Mouse (Mus musculus) midbrain, embryonic 16.5 days (tissue): ENCODE measurements around the gene Zc3h8. TPM values are rescaled to one million over a fixed set of nuclear protein-coding genes. Genes with fewer than 3 reads are reported as not detected.

ENCODE experiments used
- ATAC-seq: fragments of 200-750 bp; cut with Nextera tagmentation; 2 replicates; pipeline ENCODE4 v1.8.0; 2017; ENCODE audit warnings: moderate TSS enrichment
- H3K27ac ChIP-seq: fragments of 300-500 bp; sonication (generic); 2 replicates; pipeline ENCODE4 v1.5.1; 2014; ENCODE audit warnings: mild to moderate bottlenecking, low read length, mixed read lengths
- H3K27me3 ChIP-seq: fragments of 300-500 bp; sonication (generic); 2 replicates; pipeline ENCODE4 v1.6.1; 2014; ENCODE audit warnings: low read depth, low read length, mixed read lengths; ENCODE audit not compliant: control insufficient read depth, insufficient read depth
- H3K36me3 ChIP-seq: fragments of 300-500 bp; sonication (generic); 2 replicates; pipeline ENCODE4 v1.6.1; 2014; ENCODE audit warnings: mild to moderate bottlenecking, low read length, moderate library complexity, mixed read lengths; ENCODE audit not compliant: control insufficient read depth, insufficient read depth
- H3K4me1 ChIP-seq: fragments of 300-500 bp; sonication (generic); 2 replicates; pipeline ENCODE4 v1.6.1; 2014; ENCODE audit warnings: mild to moderate bottlenecking, low read length, mixed read lengths; ENCODE audit not compliant: control insufficient read depth, insufficient read depth
- H3K4me2 ChIP-seq: fragments of 300-500 bp; sonication (generic); 2 replicates; pipeline ENCODE4 v1.6.1; 2014; ENCODE audit warnings: mild to moderate bottlenecking, low read length, mixed read lengths
- H3K4me3 ChIP-seq: fragments of 300-500 bp; sonication (generic); 2 replicates; pipeline ENCODE4 v1.5.1; 2014; ENCODE audit warnings: low read depth, mild to moderate bottlenecking, low read length, moderate library complexity, mixed read lengths
- H3K9ac ChIP-seq: fragments of 300-500 bp; sonication (generic); 2 replicates; pipeline ENCODE4 v1.6.1; 2014; ENCODE audit warnings: low read depth, low read length, mixed read lengths
- H3K9me3 ChIP-seq: fragments of 300-500 bp; sonication (generic); replicated peaks from 2 replicates; pipeline ENCODE4 v1.6.1; 2014; ENCODE audit warnings: mild to moderate bottlenecking, low read length, mixed read lengths; ENCODE audit not compliant: control insufficient read depth, poor library complexity, severe bottlenecking
- WGBS: fragments of 180-500 bp; shearing (Covaris S2); extraction: QIAGEN DNeasy Blood & Tissue Kit; methylation state at CpG from one replicate; pipeline ENCODE4 v1.1.7; 2014; 5-methylcytosine and 5-hydroxymethylcytosine counted together
- polyA plus RNA-seq: library from polyadenylated mRNA; unstranded; fragments of >200 nt; fragmentation: Nextera tagmentation; extraction: Ambion mirVana; gene quantifications from 2 replicates; pipeline ENCODE4 v1.2.1, GENCODE M21; 2015

Gene Zc3h8
- polyA plus RNA-seq, 1 experiment from 2014 or later: 17.7 TPM

DNA sequence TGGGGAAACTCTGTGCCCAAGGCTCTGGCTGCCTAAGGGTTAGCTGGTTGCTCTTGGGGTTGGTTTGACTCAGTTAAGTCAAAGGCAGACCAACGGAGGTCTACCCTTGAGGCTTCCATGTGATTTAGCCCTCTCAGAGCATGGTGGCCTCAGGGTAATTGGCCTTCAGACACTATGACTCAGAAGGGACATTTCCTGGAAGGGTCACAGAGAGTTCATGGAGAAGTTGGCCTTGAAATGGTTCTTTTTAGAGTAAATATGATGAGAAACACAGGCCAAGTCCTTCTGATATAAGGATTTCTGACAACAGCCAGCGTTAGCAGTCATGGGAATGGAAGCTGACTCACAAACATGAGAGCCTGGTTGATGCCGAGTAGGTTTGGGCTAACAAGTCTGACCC lies 40.2 kb downstream of the Zc3h8 start:
- no peak overlapping the region for H3K9ac ChIP-seq
- no peaks in the 10 kb centered on the region for H3K4me1 ChIP-seq
- no peaks in the 10 kb centered on the region for H3K27me3 ChIP-seq
- H3K36me3 ChIP-seq: no peaks in the 10 kb centered on the region
- 0 out of 2 replicates have a peak, but pooled peaks cover 3% of the 10 kb centered on the region for H3K9me3 ChIP-seq
- no peak overlapping the region for H3K27ac ChIP-seq
- WGBS: 91% methylated on average over 3 of the region's 3 CpGs
- no peak overlapping the region for H3K4me2 ChIP-seq
- ATAC-seq: no peak
- H3K4me3 ChIP-seq: no peak overlapping the region

DNA sequence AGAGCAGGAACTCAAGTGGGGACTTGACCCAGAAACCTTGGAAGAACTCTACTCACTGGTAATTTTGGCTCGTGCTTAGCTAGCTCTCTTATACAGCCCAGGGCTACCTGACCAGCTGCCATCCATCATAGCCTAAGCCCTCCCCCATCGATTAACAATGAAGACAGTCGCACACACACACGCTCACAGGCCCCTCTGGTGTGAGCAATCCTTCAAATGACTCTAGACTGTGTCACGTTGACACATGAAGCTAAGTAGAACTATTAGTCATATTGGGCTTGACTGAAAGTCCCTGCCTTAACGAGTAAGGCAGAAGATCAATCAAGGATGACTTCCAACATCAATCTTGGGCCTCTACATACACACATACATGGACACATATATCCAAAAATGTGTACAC lies 41.0 kb downstream of the Zc3h8 start:
- Histone ChIP-seq H3K4me1 (no peaks in the 10 kb centered on the region), H3K9ac (no peak overlapping the region), H3K4me3 (no peak overlapping the region), H3K9me3 (0 out of 2 replicates have a peak, but pooled peaks cover 3% of the 10 kb centered on the region), H3K27me3 (no peaks in the 10 kb centered on the region), H3K27ac (no peak overlapping the region), H3K4me2 (no peak overlapping the region), H3K36me3 (no peaks in the 10 kb centered on the region)
- WGBS: 96% methylated on average over 6 of the region's 6 CpGs
- no peak for ATAC-seq

DNA sequence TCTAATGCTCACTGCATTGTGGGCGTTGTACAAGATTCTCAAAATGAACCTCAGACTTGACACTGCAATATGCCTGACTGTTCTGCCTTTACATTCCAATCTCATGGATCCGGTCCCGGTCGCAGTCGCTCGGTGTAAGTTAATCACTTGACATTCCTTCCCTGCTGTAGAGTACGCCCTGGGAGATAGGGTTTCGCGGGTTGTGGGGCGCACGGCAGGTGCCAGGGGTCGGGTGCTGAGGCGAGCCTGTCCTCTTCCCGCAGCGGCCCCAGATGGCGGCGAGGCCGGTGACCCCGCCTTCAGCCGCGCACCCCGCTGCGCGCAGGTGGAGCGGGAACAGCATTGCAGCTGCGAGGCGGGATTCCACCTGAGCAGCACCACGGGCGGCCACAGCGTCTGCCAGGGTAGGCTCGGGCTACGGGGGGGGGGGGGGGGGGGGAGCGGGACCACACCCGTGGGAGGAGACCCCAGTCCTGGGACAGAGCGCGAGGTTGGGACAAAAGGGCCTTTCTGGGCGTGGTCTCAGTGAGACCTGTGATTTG lies 51.6 kb downstream of the Zc3h8 start:
- Histone ChIP-seq H3K9me3 (no peaks in the 10 kb centered on the region), H3K27ac (no peak overlapping the region), H3K9ac (peak overlapping the region; percentile 72), H3K4me2 (peak overlapping the region; percentile 96), H3K4me3 (peak overlapping the region; percentile 54), H3K27me3 (no peaks in the 10 kb centered on the region), H3K36me3 (no peaks in the 10 kb centered on the region), H3K4me1 (peaks cover 4% of the 10 kb centered on the region; the same call in 1 of the 2 replicates)
- ATAC-seq: peak; percentile 72
- 3% methylated on average over 33 of the region's 37 CpGs for whole genome bisulfite sequencing

DNA sequence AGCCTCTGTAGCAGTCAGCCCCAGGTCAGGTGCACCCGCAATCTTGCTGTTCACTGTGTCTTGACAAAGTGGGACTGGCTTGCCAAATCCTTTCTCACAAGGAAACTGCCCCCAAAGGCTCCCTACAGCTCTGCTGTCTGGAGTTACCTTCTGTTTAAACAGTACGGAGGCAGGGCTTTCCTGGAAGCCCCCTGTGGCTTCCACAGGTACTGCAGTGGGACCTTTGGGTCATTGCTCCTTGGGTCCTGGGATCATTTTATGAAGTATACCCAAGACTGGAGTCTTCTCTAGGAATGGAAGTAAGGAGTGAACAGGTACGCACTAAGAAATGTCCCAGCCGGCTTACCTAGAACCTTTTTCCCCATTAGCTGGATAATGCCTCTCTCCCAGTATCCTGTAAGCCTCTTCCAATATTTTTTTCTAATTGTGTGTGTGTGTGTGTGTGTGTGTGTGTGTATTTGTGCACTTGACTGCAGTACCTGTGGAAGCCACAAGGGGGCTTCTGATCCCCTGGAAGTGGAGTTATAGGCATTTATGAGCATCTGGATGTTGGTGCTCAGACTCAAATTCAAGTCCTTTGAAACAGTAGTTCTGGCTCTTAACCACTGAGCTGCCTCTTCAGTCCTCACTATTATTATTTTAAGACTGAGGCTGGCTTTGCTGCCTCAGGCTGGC lies 53.1 kb downstream of the Zc3h8 start:
- Histone ChIP-seq H3K4me3 (no peak overlapping the region), H3K9me3 (no peaks in the 10 kb centered on the region), H3K4me1 (peaks cover 4% of the 10 kb centered on the region; the same call in 1 of the 2 replicates), H3K9ac (no peak overlapping the region), H3K27ac (no peak overlapping the region), H3K4me2 (no peak overlapping the region), H3K36me3 (no peaks in the 10 kb centered on the region), H3K27me3 (no peaks in the 10 kb centered on the region)
- ATAC-seq: no peak
- 95% methylated on average over 4 of the region's 4 CpGs for WGBS

DNA sequence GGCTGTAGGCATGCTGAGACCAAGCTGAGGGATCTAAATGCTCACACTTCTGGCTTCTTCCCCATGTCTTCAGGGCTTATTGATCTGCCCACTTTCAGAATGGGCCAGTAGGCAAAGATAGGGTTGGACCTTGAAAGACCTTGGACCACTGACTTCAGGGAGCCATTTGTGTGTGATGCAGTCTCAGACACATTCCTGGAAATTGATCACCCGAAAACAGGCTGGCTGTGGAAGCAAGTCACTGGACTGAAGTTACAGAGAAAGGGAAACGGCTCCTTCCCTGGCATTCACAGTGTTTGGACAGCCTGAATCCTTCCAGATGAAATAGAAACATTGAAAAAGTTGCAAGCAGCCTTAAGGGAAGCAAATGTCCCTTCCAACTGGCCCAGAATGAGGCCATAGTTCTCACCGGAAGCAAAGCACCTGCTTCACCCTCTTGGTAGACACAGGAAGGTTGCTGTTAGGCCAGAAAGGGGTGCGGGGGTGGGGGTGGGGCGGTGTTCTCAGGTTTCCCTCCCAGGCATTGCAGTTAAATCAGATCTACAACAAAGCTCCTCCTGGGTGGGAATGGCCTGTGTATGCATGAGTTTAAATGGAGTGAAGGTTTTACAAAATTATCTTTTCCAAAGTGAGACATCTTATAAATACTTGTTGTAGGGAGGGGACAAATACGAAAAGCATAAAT lies 55.9 kb downstream of the Zc3h8 start:
- ATAC-seq: no peak
- no peak overlapping the region for H3K4me3 ChIP-seq
- 56% methylated on average over 6 of the region's 6 CpGs for WGBS
- H3K27me3 ChIP-seq: no peaks in the 10 kb centered on the region
- H3K9ac ChIP-seq: no peak overlapping the region
- no peaks in the 10 kb centered on the region for H3K9me3 ChIP-seq
- H3K36me3 ChIP-seq: no peaks in the 10 kb centered on the region
- H3K4me2 ChIP-seq: no peak overlapping the region
- no peak overlapping the region for H3K27ac ChIP-seq
- peaks cover 4% of the 10 kb centered on the region; the same call in 1 of the 2 replicates for H3K4me1 ChIP-seq

DNA sequence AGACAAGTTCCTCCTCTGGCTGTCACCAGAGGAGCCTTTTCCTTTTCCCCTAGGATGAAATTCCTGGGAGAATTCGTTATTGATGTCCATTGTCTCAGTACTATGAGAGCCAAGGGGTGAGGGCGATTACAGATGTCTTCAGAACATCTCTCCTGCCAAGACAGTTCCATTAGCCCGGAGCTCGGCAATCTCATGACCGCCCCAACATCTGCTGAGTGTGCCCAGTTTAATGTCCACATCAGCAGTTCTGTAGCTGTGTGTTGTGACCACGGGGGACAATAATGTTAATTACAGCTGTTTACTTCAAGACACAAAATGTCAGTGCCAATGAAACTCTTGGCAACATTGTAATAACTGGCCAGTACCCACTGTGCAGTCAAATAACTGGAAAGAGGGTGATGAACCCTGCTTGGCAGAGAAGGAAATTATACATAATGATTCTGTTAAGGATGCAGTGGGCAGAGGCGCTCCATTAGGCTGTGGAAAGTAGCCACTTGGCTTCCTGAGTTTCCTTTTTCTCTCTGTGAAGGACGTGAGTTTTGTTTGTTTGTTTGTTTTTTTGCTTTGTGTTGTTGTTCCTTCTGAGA lies 58.6 kb downstream of the Zc3h8 start:
- H3K9ac ChIP-seq: no peak overlapping the region
- H3K36me3 ChIP-seq: no peaks in the 10 kb centered on the region
- no peaks in the 10 kb centered on the region for H3K4me1 ChIP-seq
- H3K27me3 ChIP-seq: no peaks in the 10 kb centered on the region
- H3K4me2 ChIP-seq: no peak overlapping the region
- WGBS: 83% methylated on average over 8 of the region's 8 CpGs
- H3K4me3 ChIP-seq: no peak overlapping the region
- no peak overlapping the region for H3K27ac ChIP-seq
- ATAC-seq: no peak
- no peaks in the 10 kb centered on the region for H3K9me3 ChIP-seq

DNA sequence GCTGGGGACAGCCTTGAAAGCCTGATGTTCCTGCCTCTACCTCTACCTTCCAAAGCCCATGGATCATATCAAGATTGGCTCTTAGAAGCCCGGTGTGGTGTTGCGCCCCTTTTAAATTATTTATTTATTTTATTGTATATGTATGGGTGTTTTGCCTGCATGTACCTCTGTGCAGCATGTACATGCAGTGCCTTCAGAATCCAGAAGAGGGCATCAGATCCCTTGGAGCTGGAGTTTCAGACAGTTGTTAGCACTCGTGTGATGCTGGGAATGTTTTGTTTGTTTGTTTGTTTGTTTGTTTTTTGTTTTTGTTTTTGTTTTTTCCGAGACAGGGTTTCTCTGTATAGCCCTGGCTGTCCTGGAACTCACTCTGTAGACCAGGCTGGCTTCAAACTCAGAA lies 62.6 kb downstream of the Zc3h8 start:
- no peak for ATAC-seq
- no peak overlapping the region for H3K4me3 ChIP-seq
- H3K9me3 ChIP-seq: no peaks in the 10 kb centered on the region
- H3K36me3 ChIP-seq: no peaks in the 10 kb centered on the region
- H3K27ac ChIP-seq: no peak overlapping the region
- 69% methylated on average over 4 of the region's 4 CpGs for WGBS
- H3K27me3 ChIP-seq: no peaks in the 10 kb centered on the region
- no peak overlapping the region for H3K9ac ChIP-seq
- H3K4me1 ChIP-seq: no peaks in the 10 kb centered on the region
- no peak overlapping the region for H3K4me2 ChIP-seq
